Mouse (Mus musculus): Measurements from ENCODE around the gene 9130008F23Rik. TPM values are rescaled to one million over a fixed set of nuclear protein-coding genes. Genes with fewer than 3 reads are reported as not detected.

Gene 9130008F23Rik
- polyA plus RNA-seq, 1 experiment from 2014 or later, result 3.7 TPM

GRCm38 (mm10) chr17:40887849-40888536 is 7.6 kb upstream of the 9130008F23Rik start:
- H3K27me3 ChIP-seq (ENCODE audit: control insufficient read depth, insufficient read depth, low read length), result no peaks in the 10 kb centered on the region
- no peak overlapping the region for H3K4me3 ChIP-seq (ENCODE audit: low read depth, low read length)
- no peaks in the 10 kb centered on the region for H3K4me1 ChIP-seq (ENCODE audit: control insufficient read depth, insufficient read depth, low read length)
- no peaks in the 10 kb centered on the region for H3K9me3 ChIP-seq (ENCODE audit: control insufficient read depth, low read depth, low read length)
- no peak overlapping the region for H3K27ac ChIP-seq (ENCODE audit: low read length)
- WGBS, result 79% methylated on average over 4 of the region's 4 CpGs
- no peaks in the 10 kb centered on the region for H3K36me3 ChIP-seq (ENCODE audit: control insufficient read depth, insufficient read depth, low read length)
- no peak for ATAC-seq (ENCODE audit: insufficient number of reproducible peaks, insufficient read depth, low FRiP score, low read depth)
- no peak overlapping the region for H3K4me2 ChIP-seq (replicated peaks; ENCODE audit: low read depth, low read length)
- H3K9ac ChIP-seq (replicated peaks; ENCODE audit: low read depth, low read length), result no peak overlapping the region

- WGBS, result 75% methylated on average over 4 of the region's 4 CpGs
- H3K27ac ChIP-seq (ENCODE audit: low read length), result no peak overlapping the region
- no peaks in the 10 kb centered on the region for H3K36me3 ChIP-seq (ENCODE audit: control insufficient read depth, insufficient read depth, low read length)
- no peak overlapping the region for H3K4me2 ChIP-seq (replicated peaks; ENCODE audit: low read depth, low read length)
- ATAC-seq (ENCODE audit: insufficient number of reproducible peaks, insufficient read depth, low FRiP score, low read depth), result no peak
- no peaks in the 10 kb centered on the region for H3K27me3 ChIP-seq (ENCODE audit: control insufficient read depth, insufficient read depth, low read length)
- H3K4me1 ChIP-seq (ENCODE audit: control insufficient read depth, insufficient read depth, low read length), result no peaks in the 10 kb centered on the region
- H3K9me3 ChIP-seq (ENCODE audit: control insufficient read depth, low read depth, low read length), result no peaks in the 10 kb centered on the region
- H3K9ac ChIP-seq (replicated peaks; ENCODE audit: low read depth, low read length), result no peak overlapping the region
- no peak overlapping the region for H3K4me3 ChIP-seq (ENCODE audit: low read depth, low read length)
These were observed 4.8 kb upstream of the 9130008F23Rik start for GRCm38 (mm10) chr17:40885155-40885554.

- WGBS, result 85% methylated on average over 6 of the region's 6 CpGs
These were observed 1.8 kb upstream of the 9130008F23Rik start for GRCm38 (mm10) chr17:40882172-40882571.

GRCm38 (mm10) chr17:40879528-40879923 is 833 bp downstream of the 9130008F23Rik start:
- no peak for ATAC-seq (ENCODE audit: insufficient number of reproducible peaks, insufficient read depth, low FRiP score, low read depth)
- peak overlapping the region; percentile 55 for H3K4me3 ChIP-seq (ENCODE audit: low read depth, low read length)
- no peak overlapping the region for H3K27ac ChIP-seq (ENCODE audit: low read length)
- H3K36me3 ChIP-seq (ENCODE audit: control insufficient read depth, insufficient read depth, low read length), result no peaks in the 10 kb centered on the region
- H3K9ac ChIP-seq (replicated peaks; ENCODE audit: low read depth, low read length), result peak overlapping the region; percentile 31; the same call in 1 of the 2 replicates
- H3K9me3 ChIP-seq (ENCODE audit: control insufficient read depth, low read depth, low read length), result no peaks in the 10 kb centered on the region
- H3K4me1 ChIP-seq (ENCODE audit: control insufficient read depth, insufficient read depth, low read length), result no peaks in the 10 kb centered on the region
- WGBS, result 13% methylated on average over 6 of the region's 6 CpGs
- peak overlapping the region; percentile 83 for H3K4me2 ChIP-seq (replicated peaks; ENCODE audit: low read depth, low read length)
- H3K27me3 ChIP-seq (ENCODE audit: control insufficient read depth, insufficient read depth, low read length), result no peaks in the 10 kb centered on the region

More at GRCm38 (mm10) chr17:40882172-40882571, 1.8 kb upstream of the 9130008F23Rik start:
- Histone ChIP-seq H3K36me3 (ENCODE audit: control insufficient read depth, insufficient read depth, low read length) (no peaks in the 10 kb centered on the region), H3K4me2 (replicated peaks; ENCODE audit: low read depth, low read length) (no peak overlapping the region), H3K27me3 (ENCODE audit: control insufficient read depth, insufficient read depth, low read length) (no peaks in the 10 kb centered on the region), H3K4me1 (ENCODE audit: control insufficient read depth, insufficient read depth, low read length) (no peaks in the 10 kb centered on the region), H3K9ac (replicated peaks; ENCODE audit: low read depth, low read length) (no peak overlapping the region), H3K27ac (ENCODE audit: low read length) (no peak overlapping the region), H3K9me3 (ENCODE audit: control insufficient read depth, low read depth, low read length) (no peaks in the 10 kb centered on the region), H3K4me3 (ENCODE audit: low read depth, low read length) (no peak overlapping the region)
- no peak for ATAC-seq (ENCODE audit: insufficient number of reproducible peaks, insufficient read depth, low FRiP score, low read depth)

GRCm38 (mm10) chr17:40877741-40878140 is 2.6 kb downstream of the 9130008F23Rik start:
- Histone ChIP-seq H3K4me3 (ENCODE audit: low read depth, low read length) (no peak overlapping the region), H3K36me3 (ENCODE audit: control insufficient read depth, insufficient read depth, low read length) (no peaks in the 10 kb centered on the region), H3K4me2 (replicated peaks; ENCODE audit: low read depth, low read length) (peak overlapping the region; percentile 24; the same call in 1 of the 2 replicates), H3K27ac (ENCODE audit: low read length) (no peak overlapping the region), H3K27me3 (ENCODE audit: control insufficient read depth, insufficient read depth, low read length) (no peaks in the 10 kb centered on the region), H3K9me3 (ENCODE audit: control insufficient read depth, low read depth, low read length) (no peaks in the 10 kb centered on the region), H3K9ac (replicated peaks; ENCODE audit: low read depth, low read length) (no peak overlapping the region), H3K4me1 (ENCODE audit: control insufficient read depth, insufficient read depth, low read length) (no peaks in the 10 kb centered on the region)
- 34% methylated on average over 3 of the region's 3 CpGs for WGBS
- no peak for ATAC-seq (ENCODE audit: insufficient number of reproducible peaks, insufficient read depth, low FRiP score, low read depth)

- Histone ChIP-seq H3K9me3 (ENCODE audit: control insufficient read depth, low read depth, low read length) (no peaks in the 10 kb centered on the region), H3K9ac (replicated peaks; ENCODE audit: low read depth, low read length) (no peak overlapping the region), H3K4me2 (replicated peaks; ENCODE audit: low read depth, low read length) (no peak overlapping the region), H3K27me3 (ENCODE audit: control insufficient read depth, insufficient read depth, low read length) (no peaks in the 10 kb centered on the region), H3K36me3 (ENCODE audit: control insufficient read depth, insufficient read depth, low read length) (no peaks in the 10 kb centered on the region), H3K4me3 (ENCODE audit: low read depth, low read length) (no peak overlapping the region), H3K27ac (ENCODE audit: low read length) (no peak overlapping the region), H3K4me1 (ENCODE audit: control insufficient read depth, insufficient read depth, low read length) (no peaks in the 10 kb centered on the region)
- ATAC-seq (ENCODE audit: insufficient number of reproducible peaks, insufficient read depth, low FRiP score, low read depth), result no peak
- 96% methylated on average over 1 of the region's 1 CpGs for WGBS
These were observed 4.8 kb downstream of the 9130008F23Rik start for GRCm38 (mm10) chr17:40875568-40875967.

GRCm38 (mm10) chr17:40874701-40875100 is 5.7 kb downstream of the 9130008F23Rik start:
- Histone ChIP-seq H3K27me3 (ENCODE audit: control insufficient read depth, insufficient read depth, low read length) (no peaks in the 10 kb centered on the region), H3K4me2 (replicated peaks; ENCODE audit: low read depth, low read length) (no peak overlapping the region), H3K4me1 (ENCODE audit: control insufficient read depth, insufficient read depth, low read length) (no peaks in the 10 kb centered on the region), H3K9ac (replicated peaks; ENCODE audit: low read depth, low read length) (no peak overlapping the region), H3K4me3 (ENCODE audit: low read depth, low read length) (no peak overlapping the region), H3K27ac (ENCODE audit: low read length) (no peak overlapping the region), H3K36me3 (ENCODE audit: control insufficient read depth, insufficient read depth, low read length) (no peaks in the 10 kb centered on the region), H3K9me3 (ENCODE audit: control insufficient read depth, low read depth, low read length) (no peaks in the 10 kb centered on the region)
- ATAC-seq (ENCODE audit: insufficient number of reproducible peaks, insufficient read depth, low FRiP score, low read depth), result no peak
- 78% methylated on average over 3 of the region's 3 CpGs for WGBS

GRCm38 (mm10) chr17:40873582-40874011 is 6.8 kb downstream of the 9130008F23Rik start:
- no peak for ATAC-seq (ENCODE audit: insufficient number of reproducible peaks, insufficient read depth, low FRiP score, low read depth)
- H3K4me3 ChIP-seq (ENCODE audit: low read depth, low read length), result no peak overlapping the region
- H3K27me3 ChIP-seq (ENCODE audit: control insufficient read depth, insufficient read depth, low read length), result no peaks in the 10 kb centered on the region
- no peaks in the 10 kb centered on the region for H3K4me1 ChIP-seq (ENCODE audit: control insufficient read depth, insufficient read depth, low read length)
- H3K9me3 ChIP-seq (ENCODE audit: control insufficient read depth, low read depth, low read length), result no peaks in the 10 kb centered on the region
- no peak overlapping the region for H3K27ac ChIP-seq (ENCODE audit: low read length)
- WGBS, result 42% methylated on average over 2 of the region's 2 CpGs
- no peak overlapping the region for H3K4me2 ChIP-seq (replicated peaks; ENCODE audit: low read depth, low read length)
- H3K9ac ChIP-seq (replicated peaks; ENCODE audit: low read depth, low read length), result no peak overlapping the region
- no peaks in the 10 kb centered on the region for H3K36me3 ChIP-seq (ENCODE audit: control insufficient read depth, insufficient read depth, low read length)

GRCm38 (mm10) chr17:40872626-40873025 is 7.7 kb downstream of the 9130008F23Rik start:
- H3K4me3 ChIP-seq (ENCODE audit: low read depth, low read length), result no peak overlapping the region
- WGBS, result 93% methylated on average over 6 of the region's 6 CpGs
- H3K27me3 ChIP-seq (ENCODE audit: control insufficient read depth, insufficient read depth, low read length), result no peaks in the 10 kb centered on the region
- no peaks in the 10 kb centered on the region for H3K36me3 ChIP-seq (ENCODE audit: control insufficient read depth, insufficient read depth, low read length)
- no peaks in the 10 kb centered on the region for H3K4me1 ChIP-seq (ENCODE audit: control insufficient read depth, insufficient read depth, low read length)
- no peak overlapping the region for H3K27ac ChIP-seq (ENCODE audit: low read length)
- H3K9ac ChIP-seq (replicated peaks; ENCODE audit: low read depth, low read length), result no peak overlapping the region
- H3K9me3 ChIP-seq (ENCODE audit: control insufficient read depth, low read depth, low read length), result no peaks in the 10 kb centered on the region
- H3K4me2 ChIP-seq (replicated peaks; ENCODE audit: low read depth, low read length), result no peak overlapping the region
- no peak for ATAC-seq (ENCODE audit: insufficient number of reproducible peaks, insufficient read depth, low FRiP score, low read depth)

All from stomach, embryonic 14.5 days (tissue).